Mouse (Mus musculus): ENCODE data around the gene Actrt2. TPM values are rescaled to one million over a fixed set of nuclear protein-coding genes. Genes with fewer than 3 reads are reported as not detected.

Actrt2 gene
- total RNA-seq (2023; ENCODE audit: inconsistent age) = not detected in 4 replicates

DNA sequence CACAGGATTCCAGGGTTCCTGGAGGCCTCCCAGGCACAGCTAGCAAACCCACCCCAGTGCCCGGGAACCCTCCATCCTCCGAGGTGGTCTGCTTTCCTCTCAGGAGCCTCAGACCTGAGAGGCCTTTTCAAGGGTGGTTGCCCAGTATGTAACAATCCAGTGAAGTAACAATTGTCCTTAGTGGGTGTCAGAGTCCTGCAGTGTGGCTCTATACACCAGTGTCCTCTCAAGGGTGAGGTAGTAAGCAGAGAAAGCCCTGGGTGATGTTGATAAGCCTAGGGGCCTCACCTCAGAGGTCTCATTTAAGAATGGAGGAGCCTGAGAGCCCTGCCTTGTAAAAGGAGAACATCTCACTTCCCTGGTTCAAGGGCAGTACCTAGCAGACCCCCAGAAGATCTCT, at the start of gene Actrt2:
Gene Actrt2, minus strand, starts transcription at position 101 of the 400 bp plus-strand sequence.

DNA sequence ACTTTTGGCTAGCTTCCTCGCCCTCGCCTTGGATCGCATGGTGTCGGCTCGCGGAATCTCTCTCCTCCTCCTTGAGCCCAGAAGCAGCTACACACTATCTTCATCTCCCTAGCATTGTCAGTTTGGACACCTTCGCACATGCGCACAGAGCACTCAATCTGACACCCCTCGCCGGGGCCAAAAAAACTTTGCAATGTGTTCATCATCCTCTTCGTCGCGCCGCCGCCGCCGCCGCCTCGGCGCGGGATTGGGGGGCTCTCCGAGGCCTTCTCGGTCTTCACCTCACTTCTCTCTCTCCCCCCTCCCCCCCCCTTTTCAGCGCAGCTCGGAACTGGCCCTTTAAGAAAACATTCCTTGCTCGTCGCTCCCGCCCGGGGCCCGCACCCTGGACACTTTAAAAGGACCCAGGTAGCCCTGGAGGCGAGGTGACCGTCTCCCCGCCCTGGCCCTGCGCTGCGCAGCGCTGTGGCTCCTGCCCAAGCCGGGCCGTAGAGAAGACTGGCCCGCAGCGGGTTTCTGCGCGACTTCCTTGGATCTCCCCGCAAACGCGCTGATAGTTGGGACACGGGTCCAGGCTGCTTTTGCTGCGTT, 30.9 kb downstream of the Actrt2 start, which contains the start of gene Prdm16:
Gene Prdm16, minus strand, starts transcription at position 153 of the 591 bp plus-strand sequence.

Other genes starting within 250 kb of the Actrt2 start
- 1.3 to 2.9 TPM (median 1.3 TPM) in 4 replicates for gene Prdm16, start 31.0 kb downstream of the Actrt2 start, total RNA-seq (2023; ENCODE audit: inconsistent age)
- gene Ttc34, start 169.6 kb upstream of the Actrt2 start, total RNA-seq (2023; ENCODE audit: inconsistent age) = not detected in 4 replicates
- gene Mmel1, start 201.7 kb upstream of the Actrt2 start, total RNA-seq (2023; ENCODE audit: inconsistent age) = not detected in 4 replicates
- gene Fam213b, start 231.3 kb upstream of the Actrt2 start, total RNA-seq (2023; ENCODE audit: inconsistent age) = 1.3 to 4.5 TPM (median 2.9 TPM) in 4 replicates